Mouse (Mus musculus): ENCODE measurements around the gene Olfr1303.

Gene Olfr1303

GRCm38 (mm10) chr2:111820240-111820639, at the start of gene Olfr1303:
TSS of gene Olfr1303 (minus strand) at chr2:111820340.
- DNase-seq = no peak

- no peak for DNase-seq
Observed at GRCm38 (mm10) chr2:111812936-111813335, 7.2 kb downstream of the Olfr1303 start.

- no peak for DNase-seq
Observed at GRCm38 (mm10) chr2:111777129-111777528, 43.0 kb downstream of the Olfr1303 start, which contains the start of gene Olfr1302. TSS of gene Olfr1302 (plus strand) at chr2:111777429.

Data from cerebellum, postnatal 25 days (tissue).